Mouse (Mus musculus): ENCODE results near the gene Pth2.

DNA sequence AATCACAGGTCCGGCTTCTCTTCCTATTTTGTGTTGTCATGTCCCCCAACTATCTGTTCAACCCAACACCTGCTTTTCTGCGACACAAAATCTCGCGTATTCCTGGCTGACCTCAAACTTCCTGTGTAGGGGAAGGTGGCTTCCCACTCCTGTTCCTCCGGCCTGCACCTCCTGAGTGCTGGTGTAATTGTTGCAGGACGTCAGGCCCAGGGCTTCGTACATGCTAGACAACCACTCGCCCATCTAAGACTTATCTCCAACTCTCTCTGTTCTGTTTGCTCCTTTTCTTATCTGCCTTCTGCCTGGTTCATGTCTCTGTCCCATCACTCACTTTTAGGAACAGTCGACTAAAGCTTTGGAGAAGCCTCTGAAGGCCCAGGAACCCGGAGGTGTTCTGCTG, 30.3 kb downstream of the Pth2 start:
- no peak for TF ChIP-seq CTCF (IDR thresholded peaks at IDR 0.05; ENCODE audit: low read depth, low read length)
- no peak for TF ChIP-seq POLR2A (IDR thresholded peaks at IDR 0.05; ENCODE audit: extremely low read depth, insufficient read depth, low read length)
